Mouse (Mus musculus): ENCODE data around the gene Foxd4. TPM values are rescaled to one million over a fixed set of nuclear protein-coding genes. Genes with fewer than 3 reads are reported as not detected.

Foxd4 gene
- polyA plus RNA-seq, 1 experiment from 2014 or later: not detected

- WGBS: 80% methylated on average over 3 of the region's 6 CpGs
- no peak for ATAC-seq (replicated peaks; ENCODE audit: low FRiP score, low read depth)
Measured at GRCm38 (mm10) chr19:24907655-24908054, 6.7 kb upstream of the Foxd4 start.

GRCm38 (mm10) chr19:24902821-24903220 is 1.8 kb upstream of the Foxd4 start:
- no peak for TF ChIP-seq CTCF (IDR thresholded peaks at IDR 0.05; ENCODE audit: low read depth)
- H3K27ac ChIP-seq: no peak overlapping the region
- DNase-seq (ENCODE audit: low spot score): no peak
- H3K36me3 ChIP-seq (ENCODE audit: insufficient read depth, low read length): no peaks in the 10 kb centered on the region
- no peak overlapping the region for H3K4me2 ChIP-seq (ENCODE audit: low read length)
- peaks cover 57% of the 10 kb centered on the region for H3K27me3 ChIP-seq (ENCODE audit: insufficient read depth, low read length)
- no peaks in the 10 kb centered on the region for H3K9me3 ChIP-seq (replicated peaks; ENCODE audit: low read length)
- no peak overlapping the region for H3K4me3 ChIP-seq (replicated peaks; ENCODE audit: low read depth, low read length)
- 60% methylated on average over 2 of the region's 2 CpGs for WGBS
- no peak overlapping the region for H3K9ac ChIP-seq (ENCODE audit: low read depth, low read length)
- ATAC-seq (replicated peaks; ENCODE audit: low FRiP score, low read depth): no peak
- peaks cover 10% of the 10 kb centered on the region; the same call in 1 of the 2 replicates for H3K4me1 ChIP-seq (replicated peaks; ENCODE audit: insufficient read depth, low read length)

More at GRCm38 (mm10) chr19:24907655-24908054, 6.7 kb upstream of the Foxd4 start:
- no peaks in the 10 kb centered on the region for H3K36me3 ChIP-seq (ENCODE audit: insufficient read depth, low read length)
- DNase-seq (ENCODE audit: low spot score): no peak
- no peak overlapping the region for H3K27ac ChIP-seq
- no peak overlapping the region for H3K4me3 ChIP-seq (replicated peaks; ENCODE audit: low read depth, low read length)
- no peak for TF ChIP-seq CTCF (IDR thresholded peaks at IDR 0.05; ENCODE audit: low read depth)
- no peaks in the 10 kb centered on the region for H3K9me3 ChIP-seq (replicated peaks; ENCODE audit: low read length)
- H3K4me1 ChIP-seq (replicated peaks; ENCODE audit: insufficient read depth, low read length): no peaks in the 10 kb centered on the region
- H3K4me2 ChIP-seq (ENCODE audit: low read length): no peak overlapping the region
- H3K27me3 ChIP-seq (ENCODE audit: insufficient read depth, low read length): peaks cover 17% of the 10 kb centered on the region; the same call in 1 of the 2 replicates
- no peak overlapping the region for H3K9ac ChIP-seq (ENCODE audit: low read depth, low read length)

- Histone ChIP-seq H3K9me3 (replicated peaks; ENCODE audit: low read length) (no peaks in the 10 kb centered on the region), H3K4me2 (ENCODE audit: low read length) (no peak overlapping the region), H3K27ac (no peak overlapping the region), H3K4me1 (replicated peaks; ENCODE audit: insufficient read depth, low read length) (peaks cover 14% of the 10 kb centered on the region; the same call in 1 of the 2 replicates), H3K4me3 (replicated peaks; ENCODE audit: low read depth, low read length) (no peak overlapping the region), H3K9ac (ENCODE audit: low read depth, low read length) (no peak overlapping the region), H3K36me3 (ENCODE audit: insufficient read depth, low read length) (no peaks in the 10 kb centered on the region), H3K27me3 (ENCODE audit: insufficient read depth, low read length) (peaks cover 62% of the 10 kb centered on the region)
- no peak for ATAC-seq (replicated peaks; ENCODE audit: low FRiP score, low read depth)
- TF ChIP-seq CTCF (IDR thresholded peaks at IDR 0.05; ENCODE audit: low read depth): no peak
- no peak for DNase-seq (ENCODE audit: low spot score)
- WGBS: 4% methylated on average over 2 of the region's 2 CpGs
Measured at GRCm38 (mm10) chr19:24902256-24902655, 1.3 kb upstream of the Foxd4 start.

- DNase-seq (ENCODE audit: low spot score): no peak
- TF ChIP-seq CTCF (IDR thresholded peaks at IDR 0.05; ENCODE audit: low read depth): no peak
- ATAC-seq (replicated peaks; ENCODE audit: low FRiP score, low read depth): no peak
- H3K27ac ChIP-seq: no peak overlapping the region
- peaks cover 68% of the 10 kb centered on the region for H3K27me3 ChIP-seq (ENCODE audit: insufficient read depth, low read length)
- H3K4me1 ChIP-seq (replicated peaks; ENCODE audit: insufficient read depth, low read length): peaks cover 15% of the 10 kb centered on the region; the same call in 1 of the 2 replicates
- no peaks in the 10 kb centered on the region for H3K36me3 ChIP-seq (ENCODE audit: insufficient read depth, low read length)
- H3K4me3 ChIP-seq (replicated peaks; ENCODE audit: low read depth, low read length): no peak overlapping the region
- no peak overlapping the region for H3K9ac ChIP-seq (ENCODE audit: low read depth, low read length)
- 4% methylated on average over 3 of the region's 3 CpGs for WGBS
- H3K9me3 ChIP-seq (replicated peaks; ENCODE audit: low read length): no peaks in the 10 kb centered on the region
- H3K4me2 ChIP-seq (ENCODE audit: low read length): no peak overlapping the region
Measured at GRCm38 (mm10) chr19:24901666-24902065, 669 bp upstream of the Foxd4 start.

GRCm38 (mm10) chr19:24899578-24900544 is 1.1 kb downstream of the Foxd4 start:
- peak overlapping the region; percentile 35 for H3K4me3 ChIP-seq (replicated peaks; ENCODE audit: low read depth, low read length)
- peak overlapping the region; percentile 60 for H3K4me2 ChIP-seq (ENCODE audit: low read length)
- 1% methylated on average over 84 of the region's 84 CpGs for WGBS
- H3K9me3 ChIP-seq (replicated peaks; ENCODE audit: low read length): no peaks in the 10 kb centered on the region
- H3K27ac ChIP-seq: no peak overlapping the region
- TF ChIP-seq CTCF (IDR thresholded peaks at IDR 0.05; ENCODE audit: low read depth): no peak
- peaks cover 69% of the 10 kb centered on the region for H3K27me3 ChIP-seq (ENCODE audit: insufficient read depth, low read length)
- ATAC-seq (replicated peaks; ENCODE audit: low FRiP score, low read depth): no peak
- H3K9ac ChIP-seq (ENCODE audit: low read depth, low read length): no peak overlapping the region
- H3K36me3 ChIP-seq (ENCODE audit: insufficient read depth, low read length): no peaks in the 10 kb centered on the region
- H3K4me1 ChIP-seq (replicated peaks; ENCODE audit: insufficient read depth, low read length): peaks cover 15% of the 10 kb centered on the region; the same call in 1 of the 2 replicates
- no peak for DNase-seq (ENCODE audit: low spot score)

- TF ChIP-seq CTCF (IDR thresholded peaks at IDR 0.05; ENCODE audit: low read depth): no peak
- peaks cover 15% of the 10 kb centered on the region; the same call in 1 of the 2 replicates for H3K4me1 ChIP-seq (replicated peaks; ENCODE audit: insufficient read depth, low read length)
- DNase-seq (ENCODE audit: low spot score) (no peak), ATAC-seq (replicated peaks; ENCODE audit: low FRiP score, low read depth) (no peak)
- no peaks in the 10 kb centered on the region for H3K9me3 ChIP-seq (replicated peaks; ENCODE audit: low read length)
- no peak overlapping the region for H3K9ac ChIP-seq (ENCODE audit: low read depth, low read length)
- no peaks in the 10 kb centered on the region for H3K36me3 ChIP-seq (ENCODE audit: insufficient read depth, low read length)
- H3K4me3 ChIP-seq (replicated peaks; ENCODE audit: low read depth, low read length): peak overlapping the region; percentile 35
- H3K27me3 ChIP-seq (ENCODE audit: insufficient read depth, low read length): peaks cover 67% of the 10 kb centered on the region
- H3K27ac ChIP-seq: no peak overlapping the region
- H3K4me2 ChIP-seq (ENCODE audit: low read length): no peak overlapping the region
- 3% methylated on average over 34 of the region's 34 CpGs for WGBS
Measured at GRCm38 (mm10) chr19:24898737-24899577, 2.0 kb downstream of the Foxd4 start.
